Mouse (Mus musculus) E14TG2a.4 (cell line): ENCODE data around the gene Antxr2.

Source experiments
- H3K27me3 ChIP-seq: 2 replicates; pipeline ENCODE4 v1.6.1; 2014; ENCODE audit warnings: low read length, control low read depth; ENCODE audit not compliant: insufficient read depth
- H3K36me3 ChIP-seq: 2 replicates; pipeline ENCODE4 v1.6.1; 2014; ENCODE audit warnings: low read length, control low read depth; ENCODE audit not compliant: insufficient read depth
- H3K4me1 ChIP-seq: replicated peaks from 2 replicates; pipeline ENCODE4 v1.6.1; 2014; ENCODE audit warnings: low read depth, low read length, control low read depth
- H3K4me3 ChIP-seq: replicated peaks from 2 replicates; pipeline ENCODE4 v1.5.1; 2014; ENCODE audit warnings: mild to moderate bottlenecking, low read length
- H3K9me3 ChIP-seq: 2 replicates; pipeline ENCODE4 v1.6.1; 2014; ENCODE audit warnings: low read length, control low read depth
- CTCF ChIP-seq: conservative IDR thresholded peaks from 2 replicates; pipeline ENCODE4 v1.5.1; 2014; ENCODE audit warnings: low read length
- NANOG ChIP-seq: IDR thresholded peaks from 2 replicates; pipeline ENCODE4 v1.6.1; 2014; ENCODE audit warnings: borderline replicate concordance, low read length, mixed read lengths
- POU5F1 ChIP-seq: IDR thresholded peaks from 2 replicates; pipeline ENCODE4 v1.6.1; 2014; ENCODE audit warnings: low read length, borderline replicate concordance

Gene Antxr2

DNA sequence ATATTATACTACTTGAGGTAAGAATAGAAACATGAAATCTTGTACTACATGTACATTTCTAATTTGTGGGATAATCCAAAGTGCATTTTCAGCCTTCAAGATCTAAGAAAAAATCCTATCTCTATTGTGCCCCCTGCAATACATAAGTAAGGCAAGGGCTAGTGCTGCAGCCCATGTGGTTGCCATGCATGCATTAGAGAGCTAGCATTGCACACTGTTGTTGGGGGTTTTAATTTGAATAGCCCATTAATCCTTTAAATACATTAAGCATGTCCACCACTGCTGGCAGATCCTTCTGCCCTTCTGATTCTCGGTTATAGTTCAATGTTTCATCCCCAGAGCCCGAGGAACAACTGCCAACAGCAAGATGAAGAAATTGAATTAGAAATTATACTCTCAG is 116.0 kb downstream of the Antxr2 start:
- Histone ChIP-seq H3K27me3 (no peaks in the 10 kb centered on the region), H3K4me3 (no peak overlapping the region), H3K4me1 (no peaks in the 10 kb centered on the region), H3K9me3 (no peaks in the 10 kb centered on the region), H3K36me3 (no peaks in the 10 kb centered on the region)
- TF ChIP-seq CTCF (no peak), POU5F1 (no peak), NANOG (no peak)

GRCm38 (mm10) chr5:97913901-97914300 is 116.9 kb downstream of the Antxr2 start:
- no peaks in the 10 kb centered on the region for H3K27me3 ChIP-seq
- no peaks in the 10 kb centered on the region for H3K36me3 ChIP-seq
- TF ChIP-seq CTCF (no peak), POU5F1 (no peak), NANOG (no peak)
- H3K9me3 ChIP-seq, result no peaks in the 10 kb centered on the region
- H3K4me3 ChIP-seq, result no peak overlapping the region
- no peaks in the 10 kb centered on the region for H3K4me1 ChIP-seq

DNA sequence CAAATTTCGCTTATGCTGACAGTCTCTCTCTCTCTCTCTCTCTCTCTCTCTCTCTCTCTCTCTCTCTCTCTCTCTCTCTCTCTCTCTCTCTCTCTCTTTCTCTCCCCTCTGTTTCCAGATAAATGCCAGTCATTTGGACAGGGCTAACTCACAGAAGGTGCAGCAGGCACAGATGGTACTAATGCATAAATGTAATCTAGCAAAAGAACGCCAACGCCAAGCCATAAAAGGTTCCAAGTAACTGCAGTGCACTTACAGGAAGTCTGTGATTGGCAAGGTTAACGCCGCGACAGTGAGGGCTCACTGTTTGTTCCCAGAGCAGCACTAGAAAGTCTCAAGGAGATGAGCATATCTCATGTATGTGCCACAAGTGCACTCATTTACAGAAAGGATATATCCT is 123.4 kb downstream of the Antxr2 start:
- Histone ChIP-seq H3K9me3 (no peaks in the 10 kb centered on the region), H3K4me1 (no peaks in the 10 kb centered on the region), H3K4me3 (no peak overlapping the region), H3K27me3 (no peaks in the 10 kb centered on the region), H3K36me3 (no peaks in the 10 kb centered on the region)
- TF ChIP-seq NANOG (no peak), POU5F1 (no peak), CTCF (no peak)

GRCm38 (mm10) chr5:97906537-97907266 is 124.1 kb downstream of the Antxr2 start:
- TF ChIP-seq NANOG, result no peak
- TF ChIP-seq POU5F1, result no peak
- TF ChIP-seq CTCF, result no peak
- Histone ChIP-seq H3K9me3 (no peaks in the 10 kb centered on the region), H3K36me3 (no peaks in the 10 kb centered on the region), H3K27me3 (no peaks in the 10 kb centered on the region), H3K4me1 (no peaks in the 10 kb centered on the region), H3K4me3 (no peak overlapping the region)

DNA sequence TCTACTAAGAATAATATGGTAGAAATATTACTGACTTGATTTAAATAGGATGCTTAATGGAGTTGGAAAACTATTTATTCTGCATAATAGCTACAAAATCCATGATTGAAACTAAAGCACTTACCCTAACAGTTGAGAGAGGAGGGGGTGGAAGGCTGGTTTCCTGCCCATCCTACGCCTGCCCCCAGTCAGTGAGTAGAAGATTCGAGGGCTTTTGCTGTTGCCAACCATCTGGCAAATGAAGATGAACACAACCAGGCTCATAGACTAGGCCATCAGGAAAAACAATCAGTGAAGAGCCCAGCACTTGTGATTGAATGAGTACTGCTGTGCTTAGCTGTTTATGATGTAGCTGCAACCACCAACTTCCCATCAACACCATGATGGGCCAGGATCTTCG is 125.0 kb downstream of the Antxr2 start:
- Histone ChIP-seq H3K4me1 (no peaks in the 10 kb centered on the region), H3K4me3 (no peak overlapping the region), H3K9me3 (no peaks in the 10 kb centered on the region), H3K27me3 (no peaks in the 10 kb centered on the region), H3K36me3 (no peaks in the 10 kb centered on the region)
- no peak for TF ChIP-seq NANOG
- TF ChIP-seq CTCF, result no peak
- TF ChIP-seq POU5F1, result no peak

DNA sequence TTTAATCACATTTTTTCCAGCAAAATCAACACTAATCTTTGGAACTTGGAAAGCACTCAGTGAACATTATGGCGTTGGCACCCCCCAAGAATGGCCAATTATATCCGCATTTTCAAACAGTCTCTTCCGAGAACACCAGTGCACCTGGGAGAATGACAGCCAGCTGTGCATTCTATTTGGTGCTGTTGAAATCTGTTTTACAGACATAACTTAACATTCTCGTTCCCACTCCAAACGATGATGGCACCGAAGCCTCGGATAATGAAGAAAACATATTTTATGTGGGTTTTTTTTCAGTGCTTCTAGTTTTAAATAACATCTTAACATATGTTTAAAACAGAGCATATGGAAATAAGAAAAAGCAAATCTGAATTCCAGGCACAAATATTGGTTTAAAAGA is 129.7 kb downstream of the Antxr2 start:
- Histone ChIP-seq H3K4me3 (no peak overlapping the region), H3K9me3 (no peaks in the 10 kb centered on the region), H3K27me3 (no peaks in the 10 kb centered on the region), H3K36me3 (no peaks in the 10 kb centered on the region), H3K4me1 (no peaks in the 10 kb centered on the region)
- TF ChIP-seq CTCF, result no peak
- TF ChIP-seq NANOG, result no peak
- TF ChIP-seq POU5F1, result no peak

- Histone ChIP-seq H3K27me3 (no peaks in the 10 kb centered on the region), H3K36me3 (no peaks in the 10 kb centered on the region), H3K4me1 (no peaks in the 10 kb centered on the region), H3K9me3 (no peaks in the 10 kb centered on the region), H3K4me3 (no peak overlapping the region)
- TF ChIP-seq CTCF (no peak), POU5F1 (no peak), NANOG (no peak)
Observed at GRCm38 (mm10) chr5:97899321-97899720, 131.5 kb downstream of the Antxr2 start.

DNA sequence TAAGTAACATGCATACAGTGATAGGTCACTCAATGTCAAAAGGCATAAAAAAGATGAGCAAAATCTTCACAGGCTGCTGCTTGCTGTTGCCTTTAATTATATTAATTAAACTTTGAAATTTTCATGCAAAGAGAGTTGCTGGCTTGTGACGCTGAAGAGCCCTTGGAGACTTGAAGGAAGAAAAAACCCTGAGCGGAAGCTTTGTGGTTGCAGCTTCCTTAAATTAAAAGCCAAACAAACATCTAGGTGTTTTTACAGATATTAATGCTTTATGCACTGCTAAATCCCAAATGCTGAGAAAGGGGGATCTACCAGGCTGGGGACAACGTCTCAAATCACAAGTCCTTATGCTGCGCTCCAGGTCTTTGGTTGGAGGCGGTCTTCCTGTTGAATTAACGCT is 145.4 kb downstream of the Antxr2 start:
- Histone ChIP-seq H3K27me3 (no peaks in the 10 kb centered on the region), H3K9me3 (no peaks in the 10 kb centered on the region), H3K36me3 (no peaks in the 10 kb centered on the region), H3K4me3 (no peak overlapping the region), H3K4me1 (no peaks in the 10 kb centered on the region)
- TF ChIP-seq POU5F1 (no peak), CTCF (no peak)

DNA sequence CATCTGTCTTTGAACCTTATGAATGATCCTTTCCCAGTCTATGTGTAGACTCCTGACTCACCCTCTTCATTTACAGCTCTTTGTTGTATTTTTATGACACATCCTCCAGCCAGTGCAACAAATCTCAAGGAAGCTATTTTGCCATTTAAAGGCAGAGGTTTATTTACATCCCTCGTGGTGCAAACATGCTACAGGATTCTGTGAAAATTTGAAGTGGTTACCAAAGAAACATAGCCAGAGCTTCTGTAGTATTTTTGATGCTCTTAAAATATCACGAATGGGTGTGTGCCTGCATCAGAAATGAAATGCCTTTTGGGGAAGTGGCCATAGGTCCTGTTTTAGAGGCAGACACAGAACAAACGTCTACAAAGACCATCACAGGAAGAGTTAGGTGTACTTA is 146.7 kb downstream of the Antxr2 start:
- H3K4me3 ChIP-seq, result no peak overlapping the region
- H3K9me3 ChIP-seq, result no peaks in the 10 kb centered on the region
- H3K4me1 ChIP-seq, result no peaks in the 10 kb centered on the region
- H3K36me3 ChIP-seq, result no peaks in the 10 kb centered on the region
- no peaks in the 10 kb centered on the region for H3K27me3 ChIP-seq
- no peak for TF ChIP-seq CTCF
- TF ChIP-seq POU5F1, result no peak
- no peak for TF ChIP-seq NANOG
